Comparison of ENCODE assay signal across 8 mouse cellular contexts in genomic region chr14:20804964-20805672, GRCm38 (mm10). TPM values are rescaled to one million over a fixed set of nuclear protein-coding genes. Genes with fewer than 3 reads are reported as not detected.
DNase-seq lines count a peak whose midpoint lies in the region; ATAC-seq lines count a peak whose summit lies in the region.

No protein-coding gene starts in this region.

- no peak for ATAC-seq in heart, embryonic 11.5 days (replicated peaks; ENCODE audit: insufficient number of reproducible peaks, low FRiP score, low TSS enrichment)

- H3K9me3 ChIP-seq in heart, embryonic 11.5 days (replicated peaks; ENCODE audit: control insufficient read depth, low read length) = no peaks in the 10 kb centered on the region

- no peak overlapping the region for H3K4me3 ChIP-seq in heart, embryonic 11.5 days (ENCODE audit: low read depth, low read length)
- no peak overlapping the region for H3K4me3 ChIP-seq in brown adipose tissue, adult 24 weeks (ENCODE audit: insufficient read depth, low read depth, low read length)

- no peak overlapping the region for H3K27ac ChIP-seq in heart, embryonic 11.5 days (ENCODE audit: low read depth, low read length)
- peak overlapping the region; percentile 28 for H3K27ac ChIP-seq in brown adipose tissue, adult 24 weeks (replicated peaks; ENCODE audit: low read depth, low read length)

- DNase-seq in heart, adult 11 months = peak; percentile 99
- DNase-seq in heart, adult 9 months (ENCODE audit: low spot score in 2 of 2) = peak; percentile 80 to 88
- peak; percentile 88 to 90 for DNase-seq in kidney, postnatal 25 days
- peak; percentile 94 for DNase-seq in lung, postnatal 36 days
- peak; percentile 94 for DNase-seq in urinary bladder, postnatal 14 days (ENCODE audit: low spot score)
- DNase-seq in embryo, embryonic 11 days = no peak

- peaks cover 8% of the 10 kb centered on the region; the same call in 1 of the 2 replicates for H3K4me1 ChIP-seq in heart, embryonic 11.5 days (ENCODE audit: control insufficient read depth, insufficient read depth, low read length)
- H3K4me1 ChIP-seq in brown adipose tissue, adult 24 weeks (ENCODE audit: control insufficient read depth, insufficient read depth, insufficient read length, low read length) = peaks cover 20% of the 10 kb centered on the region

- no peaks in the 10 kb centered on the region for H3K27me3 ChIP-seq in heart, embryonic 11.5 days (ENCODE audit: control insufficient read depth, insufficient read depth, low read length)

- 53% methylated on average over 9 of the region's 9 CpGs for WGBS in heart, embryonic 11.5 days (ENCODE audit: insufficient replicate concordance)

- H3K4me2 ChIP-seq in heart, embryonic 11.5 days = no peak overlapping the region

- no peaks in the 10 kb centered on the region for H3K36me3 ChIP-seq in heart, embryonic 11.5 days (ENCODE audit: control insufficient read depth, insufficient read depth, low read length)

- no peak overlapping the region for H3K9ac ChIP-seq in heart, embryonic 11.5 days (ENCODE audit: low read depth, low read length)

RNA-seq across cellular contexts. Expression of gene Camk2g, which starts 11.2 kb away (rescaled TPM):
- 61.8 and 65.6 TPM in 2 replicates for polyA plus RNA-seq in heart, embryonic 11.5 days (2014; fragmentation: Nextera tagmentation; extraction: Ambion mirVana)
- polyA plus RNA-seq in brown adipose tissue, adult 24 weeks (2012; ENCODE audit: insufficient read depth, insufficient read length, missing spikeins) = 9.3 and 12.8 TPM in 2 replicates

RNA-seq across cellular contexts. Expression of gene Plau, which starts 31.3 kb away (rescaled TPM):
- 0.37 and 0.66 TPM in 2 replicates for polyA plus RNA-seq in heart, embryonic 11.5 days (2014; fragmentation: Nextera tagmentation; extraction: Ambion mirVana)
- 9.6 and 11.6 TPM in 2 replicates for polyA plus RNA-seq in brown adipose tissue, adult 24 weeks (2012; ENCODE audit: insufficient read depth, insufficient read length, missing spikeins)
